Mouse (Mus musculus): ENCODE results near the gene Mettl7b. TPM values are rescaled to one million over a fixed set of nuclear protein-coding genes. Genes with fewer than 3 reads are reported as not detected.

The Mettl7b gene
- polyA plus RNA-seq, 1 experiment from 2014 or later: not detected

- Histone ChIP-seq H3K9me3 (replicated peaks; ENCODE audit: control insufficient read depth, low read length) (no peaks in the 10 kb centered on the region), H3K4me3 (ENCODE audit: low read depth, low read length) (peak overlapping the region; percentile 90), H3K27me3 (ENCODE audit: control insufficient read depth, insufficient read depth, low read length) (no peaks in the 10 kb centered on the region), H3K4me1 (ENCODE audit: control insufficient read depth, insufficient read depth, low read length) (peaks cover 9% of the 10 kb centered on the region), H3K9ac (ENCODE audit: low read depth, low read length) (peak overlapping the region; percentile 97), H3K36me3 (ENCODE audit: control insufficient read depth, insufficient read depth, low read length) (peaks cover 9% of the 10 kb centered on the region), H3K4me2 (peak overlapping the region; percentile 67), H3K27ac (ENCODE audit: low read depth, low read length) (peak overlapping the region; percentile 76)
- WGBS (ENCODE audit: insufficient replicate concordance): 2% methylated on average over 53 of the region's 66 CpGs
- ATAC-seq (replicated peaks; ENCODE audit: insufficient number of reproducible peaks, low FRiP score, low TSS enrichment): peak; percentile 43
Observed at GRCm38 (mm10) chr10:128910066-128910841, 50.5 kb downstream of the Mettl7b start.

DNA sequence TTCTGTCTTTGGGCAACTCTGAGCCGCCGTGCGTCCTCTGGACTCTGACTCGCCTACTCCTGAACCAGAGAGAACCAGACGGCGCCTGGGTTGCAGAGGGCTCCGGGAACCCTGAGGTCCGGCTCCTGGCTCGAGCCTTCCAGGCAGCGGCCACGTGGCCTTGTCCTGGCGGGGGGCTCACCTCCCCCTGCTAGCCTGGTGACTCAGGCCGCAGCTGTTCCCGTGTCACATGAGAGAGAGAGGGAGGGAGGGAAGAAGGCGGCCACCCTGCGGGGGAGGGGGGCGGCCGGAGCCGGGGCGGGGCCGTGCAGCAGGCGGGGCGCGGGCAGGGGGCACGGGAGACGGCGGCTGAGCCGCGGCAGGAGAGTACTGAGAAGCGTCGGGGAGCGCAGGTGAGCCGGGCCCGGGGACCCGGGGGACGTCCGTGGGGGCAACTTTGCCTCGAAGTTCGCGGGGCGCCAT is 51.2 kb downstream of the Mettl7b start:
- H3K27me3 ChIP-seq (ENCODE audit: control insufficient read depth, insufficient read depth, low read length): no peaks in the 10 kb centered on the region
- H3K4me3 ChIP-seq (ENCODE audit: low read depth, low read length): peak overlapping the region; percentile 90
- H3K9me3 ChIP-seq (replicated peaks; ENCODE audit: control insufficient read depth, low read length): no peaks in the 10 kb centered on the region
- peak overlapping the region; percentile 97 for H3K9ac ChIP-seq (ENCODE audit: low read depth, low read length)
- peaks cover 9% of the 10 kb centered on the region for H3K4me1 ChIP-seq (ENCODE audit: control insufficient read depth, insufficient read depth, low read length)
- WGBS (ENCODE audit: insufficient replicate concordance): under 1% methylated on average over 35 of the region's 41 CpGs
- H3K4me2 ChIP-seq: peak overlapping the region; percentile 67
- ATAC-seq (replicated peaks; ENCODE audit: insufficient number of reproducible peaks, low FRiP score, low TSS enrichment): peak; percentile 76
- H3K27ac ChIP-seq (ENCODE audit: low read depth, low read length): peak overlapping the region; percentile 76
- H3K36me3 ChIP-seq (ENCODE audit: control insufficient read depth, insufficient read depth, low read length): peaks cover 9% of the 10 kb centered on the region

DNA sequence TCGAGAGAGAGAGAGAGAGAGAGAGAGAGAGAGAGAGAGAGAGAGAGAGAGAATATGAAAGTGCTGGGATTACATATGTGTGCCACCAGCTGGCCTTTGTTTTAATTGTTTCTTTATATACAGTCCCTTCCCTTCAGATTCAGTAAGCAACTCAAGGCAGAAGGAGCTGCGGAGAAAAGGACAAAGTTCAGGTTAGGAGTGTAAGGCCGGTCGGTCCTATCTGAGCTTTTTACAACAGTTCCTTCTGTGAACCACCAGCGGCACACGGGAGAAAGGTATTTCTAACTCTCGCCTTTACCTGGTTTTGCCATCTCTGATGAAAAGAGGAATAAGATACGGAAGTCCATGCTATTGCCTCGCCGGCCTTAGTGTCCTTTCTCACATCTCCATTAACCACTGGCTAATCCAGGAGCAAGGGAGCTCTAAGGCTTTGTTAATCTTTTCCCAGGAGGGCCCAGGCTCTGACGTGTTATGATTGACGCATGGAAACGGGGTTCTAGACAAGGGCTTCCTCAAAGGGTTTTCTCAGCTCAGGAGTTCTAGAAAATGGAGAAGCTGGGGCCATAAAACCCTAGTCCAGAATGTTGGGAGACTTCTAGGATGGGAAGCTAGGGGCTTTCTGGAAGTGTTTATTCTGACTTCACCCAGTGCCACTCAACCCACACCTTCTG is 51.9 kb downstream of the Mettl7b start:
- peak overlapping the region; percentile 67 for H3K4me2 ChIP-seq
- H3K9ac ChIP-seq (ENCODE audit: low read depth, low read length): peak overlapping the region; percentile 97
- H3K27ac ChIP-seq (ENCODE audit: low read depth, low read length): peak overlapping the region; percentile 76
- H3K27me3 ChIP-seq (ENCODE audit: control insufficient read depth, insufficient read depth, low read length): no peaks in the 10 kb centered on the region
- H3K4me1 ChIP-seq (ENCODE audit: control insufficient read depth, insufficient read depth, low read length): peaks cover 9% of the 10 kb centered on the region
- H3K9me3 ChIP-seq (replicated peaks; ENCODE audit: control insufficient read depth, low read length): no peaks in the 10 kb centered on the region
- WGBS (ENCODE audit: insufficient replicate concordance): 57% methylated on average over 13 of the region's 13 CpGs
- peaks cover 4% of the 10 kb centered on the region for H3K36me3 ChIP-seq (ENCODE audit: control insufficient read depth, insufficient read depth, low read length)
- H3K4me3 ChIP-seq (ENCODE audit: low read depth, low read length): peak overlapping the region; percentile 90
- ATAC-seq (replicated peaks; ENCODE audit: insufficient number of reproducible peaks, low FRiP score, low TSS enrichment): no peak

Other genes with a start within 250 kb of the Mettl7b start
- 5.6 and 5.9 TPM in 2 replicates for gene Dgka, start 216.1 kb downstream of the Mettl7b start, polyA plus RNA-seq (2014; fragmentation: Nextera tagmentation; extraction: Ambion mirVana)
- gene Pym1, start 213.1 kb downstream of the Mettl7b start, polyA plus RNA-seq (2014; fragmentation: Nextera tagmentation; extraction: Ambion mirVana): 25.4 and 27.2 TPM in 2 replicates
- 0.49 and 0.57 TPM in 2 replicates for gene Mmp19, start 170.1 kb downstream of the Mettl7b start, polyA plus RNA-seq (2014; fragmentation: Nextera tagmentation; extraction: Ambion mirVana)
- gene Dnajc14, start 156.9 kb downstream of the Mettl7b start, polyA plus RNA-seq (2014; fragmentation: Nextera tagmentation; extraction: Ambion mirVana): 28.7 and 37.0 TPM in 2 replicates
- gene Tmem198b, start 156.6 kb downstream of the Mettl7b start, polyA plus RNA-seq (2014; fragmentation: Nextera tagmentation; extraction: Ambion mirVana): 15.0 and 18.2 TPM in 2 replicates
- gene Sarnp, start 143.7 kb downstream of the Mettl7b start, polyA plus RNA-seq (2014; fragmentation: Nextera tagmentation; extraction: Ambion mirVana): 204 and 210 TPM in 2 replicates
- 50.7 and 60.3 TPM in 2 replicates for gene Ormdl2, start 139.3 kb downstream of the Mettl7b start, polyA plus RNA-seq (2014; fragmentation: Nextera tagmentation; extraction: Ambion mirVana)
- gene Gdf11, start 69.3 kb downstream of the Mettl7b start, polyA plus RNA-seq (2014; fragmentation: Nextera tagmentation; extraction: Ambion mirVana): 4.1 and 4.5 TPM in 2 replicates
- gene Cd63, start 60.0 kb downstream of the Mettl7b start, polyA plus RNA-seq (2014; fragmentation: Nextera tagmentation; extraction: Ambion mirVana): 296 and 306 TPM in 2 replicates
- gene Rdh5, start 38.1 kb downstream of the Mettl7b start, polyA plus RNA-seq (2014; fragmentation: Nextera tagmentation; extraction: Ambion mirVana): 6.1 and 8.1 TPM in 2 replicates
- gene Bloc1s1, start 37.0 kb downstream of the Mettl7b start, polyA plus RNA-seq (2014; fragmentation: Nextera tagmentation; extraction: Ambion mirVana): 195 and 206 TPM in 2 replicates
- gene Itga7, start 27.2 kb downstream of the Mettl7b start, polyA plus RNA-seq (2014; fragmentation: Nextera tagmentation; extraction: Ambion mirVana): 0.43 and 0.79 TPM in 2 replicates
- gene Olfr9, start 28.4 kb upstream of the Mettl7b start, polyA plus RNA-seq (2014; fragmentation: Nextera tagmentation; extraction: Ambion mirVana): not detected in 2 replicates
- gene Olfr763, start 49.8 kb upstream of the Mettl7b start, polyA plus RNA-seq (2014; fragmentation: Nextera tagmentation; extraction: Ambion mirVana): not detected in 2 replicates
- gene Olfr764-ps1, start 78.9 kb upstream of the Mettl7b start, polyA plus RNA-seq (2014; fragmentation: Nextera tagmentation; extraction: Ambion mirVana): not detected in 2 replicates
- gene Olfr765, start 89.0 kb upstream of the Mettl7b start, polyA plus RNA-seq (2014; fragmentation: Nextera tagmentation; extraction: Ambion mirVana): not detected in 2 replicates
- not detected in 2 replicates for gene Olfr766-ps1, start 108.0 kb upstream of the Mettl7b start, polyA plus RNA-seq (2014; fragmentation: Nextera tagmentation; extraction: Ambion mirVana)
- gene Olfr767, start 121.9 kb upstream of the Mettl7b start, polyA plus RNA-seq (2014; fragmentation: Nextera tagmentation; extraction: Ambion mirVana): not detected in 2 replicates
- not detected in 2 replicates for gene Olfr768, start 138.4 kb upstream of the Mettl7b start, polyA plus RNA-seq (2014; fragmentation: Nextera tagmentation; extraction: Ambion mirVana)
- gene Olfr769, start 156.9 kb upstream of the Mettl7b start, polyA plus RNA-seq (2014; fragmentation: Nextera tagmentation; extraction: Ambion mirVana): not detected in 2 replicates
- gene Olfr770, start 178.0 kb upstream of the Mettl7b start, polyA plus RNA-seq (2014; fragmentation: Nextera tagmentation; extraction: Ambion mirVana): not detected in 2 replicates
- not detected in 2 replicates for gene Olfr771, start 203.8 kb upstream of the Mettl7b start, polyA plus RNA-seq (2014; fragmentation: Nextera tagmentation; extraction: Ambion mirVana)
- gene Olfr772, start 216.9 kb upstream of the Mettl7b start, polyA plus RNA-seq (2014; fragmentation: Nextera tagmentation; extraction: Ambion mirVana): not detected in 2 replicates
- gene Olfr773, start 226.4 kb upstream of the Mettl7b start, polyA plus RNA-seq (2014; fragmentation: Nextera tagmentation; extraction: Ambion mirVana): not detected in 2 replicates